Mouse (Mus musculus) adrenal gland, adult 8-10 months (tissue): ENCODE results near the gene Gp6. TPM values are rescaled to one million over a fixed set of nuclear protein-coding genes. Genes with fewer than 3 reads are reported as not detected.
A peak's percentile ranks its signal among the peaks of the same experiment; 100 is the strongest.
"Not testable (repeated sequence)": the region's sequence is repeated elsewhere in the genome, so short reads cannot be mapped to it uniquely, and the experiment has no call there.

Source experiments
- DNase-seq: peaks from one replicate; pipeline ENCODE4 v3.0.0; 2022
- microRNA-seq, 2 experiments: library from miRNA; unstranded; fragments of <30 nt; microRNA quantifications; one replicate each; pipeline ENCODE4 v1.2.0; 2022
- total RNA-seq, 4 experiments: library from RNA; stranded (reverse); gene quantifications; 2 replicates each; pipeline ENCODE4 v1.2.4; 2022

Gp6 gene
- total RNA-seq: under 1 TPM in 3 of 4 experiments, not detected in 1; 0.08 to 0.17 (median 0.09) TPM

DNA sequence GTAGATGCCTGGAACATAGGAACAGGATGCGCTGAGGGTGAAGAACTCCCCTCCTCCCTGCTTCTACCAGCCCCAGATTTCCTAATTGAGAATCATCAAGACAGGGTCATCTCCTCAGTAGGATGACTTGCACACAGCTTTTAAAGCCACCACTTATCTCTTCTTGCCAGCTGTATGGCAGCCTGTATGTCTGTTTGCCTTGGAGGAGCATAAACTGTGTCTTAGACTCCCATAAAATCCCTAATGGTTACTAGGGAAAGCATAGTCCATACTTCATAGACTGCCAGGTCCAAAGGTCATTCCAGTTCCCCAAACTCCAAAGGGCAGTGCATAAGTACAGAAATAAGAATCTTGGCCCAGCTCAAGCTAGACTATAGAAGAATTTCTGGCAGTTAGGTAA lies at the start of gene Gp6:
Gp6 (minus strand) TSS at position 15 of the 400 bp plus-strand sequence.
- DNase-seq: no peak

DNA sequence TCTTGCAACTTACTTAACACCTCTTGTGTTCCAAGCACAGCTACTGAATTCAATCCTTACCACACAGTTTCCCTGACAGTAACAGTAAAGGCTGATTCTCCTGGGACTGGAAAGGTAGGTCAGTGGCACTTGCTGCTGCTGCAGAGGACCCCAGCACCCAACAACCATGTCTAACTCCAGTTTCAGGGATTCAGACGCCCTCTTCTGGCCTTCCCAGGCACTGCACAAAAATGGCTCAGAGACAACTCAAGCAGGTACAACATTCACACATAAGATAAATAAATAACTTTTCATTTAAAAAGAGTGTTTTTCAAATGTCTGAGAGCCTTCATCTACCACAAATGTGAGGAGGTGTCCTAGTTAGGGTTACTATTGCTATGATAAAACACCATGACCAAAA lies 49.6 kb upstream of the Gp6 start:
- DNase-seq: no peak

DNA sequence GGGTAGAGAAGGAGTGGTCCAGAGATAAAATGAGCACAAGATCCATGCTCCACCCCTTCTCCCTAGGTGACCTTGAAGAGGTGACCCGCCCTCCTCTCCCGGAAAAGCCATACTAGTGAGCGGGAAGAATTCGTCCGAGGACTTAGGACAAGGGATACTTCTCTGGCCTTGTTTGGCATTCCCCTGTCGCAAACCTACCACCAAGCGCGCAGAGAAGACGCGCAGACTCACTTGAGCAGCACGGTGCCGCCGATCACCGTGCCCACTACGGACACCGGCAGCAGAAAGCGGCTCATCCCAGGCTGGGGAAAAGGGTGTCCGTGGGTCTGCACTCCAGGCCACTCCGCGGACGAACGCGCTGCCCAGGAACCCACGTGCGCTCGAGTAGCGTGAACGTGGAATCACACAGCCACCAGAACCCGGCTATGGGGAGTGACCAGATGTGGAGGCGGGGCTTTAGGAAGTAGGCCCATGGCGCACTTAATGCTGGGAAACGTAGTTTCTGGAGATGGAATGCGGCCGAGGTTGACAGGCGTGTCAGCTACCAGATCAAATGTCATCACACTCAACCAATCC lies 47.8 kb upstream of the Gp6 start, which contains the start of gene Rdh13:
Rdh13 (minus strand) TSS at position 434 of the 576 bp plus-strand sequence.
- DNase-seq: peak; percentile 88

DNA sequence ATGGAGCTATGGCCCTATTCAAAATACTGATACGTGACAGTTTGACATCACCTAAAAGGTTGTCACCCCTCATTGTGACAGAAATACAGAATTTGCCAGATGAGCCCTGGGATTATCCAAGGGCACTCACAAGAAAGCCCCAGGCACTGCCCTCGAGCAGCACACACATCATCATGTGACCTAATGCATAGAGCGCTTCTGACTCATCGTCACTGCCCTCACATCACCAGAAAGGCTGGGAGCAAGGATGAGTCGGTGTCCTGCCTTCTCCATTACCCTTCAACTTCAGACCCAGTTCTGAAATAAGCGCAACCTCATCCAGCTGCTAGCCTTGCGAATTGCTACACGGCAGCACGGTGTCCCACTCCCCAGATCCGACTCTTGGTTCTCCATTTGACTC lies 43.0 kb upstream of the Gp6 start:
- DNase-seq: no peak

DNA sequence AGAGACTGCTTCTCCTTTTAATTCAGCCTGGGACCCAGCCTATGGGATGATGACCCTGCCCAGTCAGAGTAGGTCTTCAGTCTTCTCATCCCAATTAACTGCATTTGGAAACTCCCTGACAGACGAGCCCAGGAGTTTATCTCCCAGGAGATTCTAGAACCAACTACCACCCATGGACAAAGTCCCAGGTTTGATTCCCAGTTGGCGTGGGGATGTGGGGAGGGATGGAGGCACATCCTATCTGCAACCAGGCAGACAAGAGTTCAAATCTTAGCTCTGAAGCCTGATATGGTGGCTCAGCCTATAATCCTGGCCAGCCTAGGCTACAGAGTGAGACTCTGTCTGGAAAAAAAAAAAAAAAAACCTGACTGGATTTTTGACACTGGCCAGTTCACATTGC lies 40.2 kb upstream of the Gp6 start:
- no peak for DNase-seq

DNA sequence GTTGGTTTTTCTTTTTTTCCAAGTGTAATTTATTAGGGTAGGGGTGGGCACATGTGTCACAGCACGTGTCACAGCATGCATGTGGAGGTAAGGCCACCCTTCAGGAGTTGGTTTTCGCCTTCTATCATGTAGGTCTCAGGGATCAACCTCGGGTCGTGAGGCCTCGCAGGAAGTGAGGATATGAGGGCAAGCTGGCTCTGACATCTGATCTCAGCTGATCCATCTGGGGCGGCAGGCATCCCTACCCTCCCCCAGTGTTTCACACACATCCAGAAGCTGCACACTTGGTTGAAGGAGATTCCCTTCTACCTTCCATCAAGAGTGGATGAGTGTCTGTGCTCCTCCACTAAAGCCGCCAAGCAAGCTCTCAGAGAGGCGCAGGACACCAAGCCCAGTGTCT lies 34.5 kb upstream of the Gp6 start:
- no peak for DNase-seq

DNA sequence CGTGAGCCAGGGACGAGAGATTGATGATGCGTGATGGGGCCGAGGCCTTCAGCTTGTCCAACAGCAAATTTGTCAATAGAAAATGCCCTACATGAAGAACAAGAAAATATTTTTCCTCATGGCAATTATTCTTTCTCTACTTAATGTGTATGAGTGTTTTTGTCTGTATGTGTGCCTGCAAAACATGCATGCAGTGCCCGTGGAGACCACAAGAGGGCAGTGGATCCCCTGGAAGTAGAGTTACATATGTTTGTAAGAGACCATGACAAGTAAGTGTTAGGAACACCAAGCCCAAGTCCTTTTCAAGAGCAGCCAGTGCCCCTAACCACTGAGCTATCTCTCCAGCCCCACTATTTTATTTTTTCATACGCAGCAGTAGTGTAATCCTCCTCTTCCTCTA lies 34.0 kb upstream of the Gp6 start:
- peak; percentile 45 for DNase-seq

DNA sequence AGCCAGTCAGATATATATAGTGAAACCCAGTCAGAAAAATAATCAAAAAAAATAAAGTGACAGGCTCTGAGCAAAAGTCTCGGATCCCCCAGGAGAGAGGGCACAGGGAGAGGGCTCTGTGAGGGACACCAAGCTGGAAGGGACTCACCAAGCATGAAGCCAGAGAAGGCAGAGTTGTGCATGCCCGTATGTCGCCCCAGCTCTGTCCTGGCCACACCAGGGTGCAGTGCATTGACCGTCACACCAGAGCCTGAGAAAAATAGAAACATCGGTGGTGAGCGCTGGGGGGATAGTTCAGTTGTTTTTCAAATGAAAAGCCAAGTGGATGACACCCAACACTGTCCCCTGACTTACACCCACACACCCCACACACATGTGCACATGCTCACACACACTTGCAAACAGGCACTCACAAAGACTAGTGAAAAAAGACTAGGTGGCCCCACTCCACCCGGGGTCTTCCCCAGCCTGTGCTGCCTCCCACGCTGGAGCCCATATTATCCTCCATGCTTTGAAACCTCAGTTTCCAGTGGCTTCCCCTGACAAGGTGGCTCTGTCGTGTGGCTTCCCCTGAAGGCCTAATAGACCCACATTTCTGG lies 32.8 kb upstream of the Gp6 start:
- no peak for DNase-seq

DNA sequence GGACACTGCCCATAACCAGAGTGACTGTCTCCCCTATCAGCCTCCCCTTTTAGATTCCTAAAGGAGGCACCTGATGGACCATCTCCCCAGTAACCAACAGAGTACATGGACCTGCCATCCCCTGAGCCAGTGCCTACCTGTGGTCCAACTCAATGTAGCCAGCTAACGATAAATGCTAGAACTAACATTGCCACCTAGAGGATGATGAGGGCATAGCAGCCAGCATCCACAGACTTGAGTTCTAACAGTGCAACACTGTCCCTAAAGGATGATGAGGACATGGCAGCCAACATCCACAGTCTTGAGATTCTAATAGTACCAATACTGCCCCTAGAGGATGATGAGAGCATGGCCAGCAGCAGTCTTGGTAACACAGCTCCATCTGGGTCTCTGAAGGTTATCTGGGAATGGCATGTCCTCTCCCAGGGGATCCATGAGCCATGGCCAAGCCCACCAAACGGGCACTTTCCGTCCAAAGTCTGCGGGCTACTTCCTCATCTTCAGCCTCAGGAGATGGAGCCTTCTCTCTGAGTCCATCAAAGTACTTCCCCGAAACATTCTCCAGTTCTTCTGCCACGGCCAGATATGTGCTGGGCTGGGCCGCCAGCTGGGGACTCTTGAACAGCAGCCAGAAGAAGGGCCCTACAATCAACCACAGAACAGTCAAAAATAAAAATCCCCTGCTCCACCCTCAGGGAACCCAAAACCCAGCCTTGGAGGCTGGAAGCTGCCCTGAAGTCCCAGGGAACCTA lies 29.8 kb upstream of the Gp6 start:
- peak; percentile 81 for DNase-seq

DNA sequence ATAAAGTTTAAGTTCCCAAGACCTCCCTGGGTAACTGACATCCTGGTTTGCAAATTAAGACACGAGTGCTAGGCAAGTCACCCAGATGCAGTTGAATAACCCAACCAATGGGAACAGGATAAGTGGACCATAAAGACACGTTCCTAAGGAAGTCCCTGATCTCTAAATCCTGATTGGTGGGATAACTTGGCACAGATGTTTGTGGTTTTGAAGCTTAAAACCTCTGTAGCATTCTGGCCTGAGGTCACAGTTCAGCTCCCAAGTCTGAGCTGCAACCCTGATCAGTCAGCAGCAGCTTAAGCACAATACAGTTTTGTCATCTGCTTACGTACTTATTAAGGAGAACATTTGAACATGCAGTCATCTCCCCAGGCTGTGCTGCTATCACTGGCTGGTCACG lies 22.7 kb upstream of the Gp6 start:
- DNase-seq: no peak

DNA sequence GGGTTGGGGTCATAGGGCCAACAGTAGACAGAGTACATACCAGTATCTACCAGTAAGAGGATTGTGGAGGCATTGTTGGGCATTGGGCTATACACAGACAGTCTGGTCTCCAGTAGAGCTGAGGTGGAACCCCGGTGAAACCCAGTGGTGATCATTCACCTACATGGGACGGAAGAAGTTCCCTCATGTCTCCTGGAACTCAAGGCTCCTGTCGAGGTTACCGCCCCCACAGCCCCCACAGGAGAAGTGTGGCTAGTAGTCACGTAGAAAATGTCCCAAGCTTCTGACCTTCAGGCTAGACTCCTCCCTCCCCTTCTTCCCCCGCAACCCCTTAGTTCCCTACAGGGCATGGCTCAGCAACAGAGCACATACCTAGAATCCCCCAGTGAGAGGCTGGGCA lies 22.1 kb upstream of the Gp6 start:
- no peak for DNase-seq

DNA sequence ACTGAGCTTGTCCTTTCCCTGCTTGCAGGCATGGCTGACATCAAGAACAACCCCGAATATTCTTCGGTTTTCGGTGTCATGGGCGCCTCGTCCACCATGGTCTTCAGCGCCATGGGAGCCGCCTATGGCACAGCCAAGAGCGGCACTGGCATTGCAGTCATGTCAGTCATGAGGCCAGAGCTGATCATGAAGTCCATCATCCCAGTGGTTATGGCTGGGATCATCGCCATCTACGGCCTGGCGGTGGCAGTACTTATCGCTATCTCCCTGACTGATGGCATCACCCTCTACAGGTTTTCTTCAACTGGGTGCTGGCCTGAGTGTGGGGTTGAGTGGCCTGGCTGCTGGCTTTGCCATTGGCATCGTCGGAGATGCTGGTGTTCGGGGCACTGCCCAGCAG lies 14.9 kb upstream of the Gp6 start:
- not testable (repeated sequence) for DNase-seq

DNA sequence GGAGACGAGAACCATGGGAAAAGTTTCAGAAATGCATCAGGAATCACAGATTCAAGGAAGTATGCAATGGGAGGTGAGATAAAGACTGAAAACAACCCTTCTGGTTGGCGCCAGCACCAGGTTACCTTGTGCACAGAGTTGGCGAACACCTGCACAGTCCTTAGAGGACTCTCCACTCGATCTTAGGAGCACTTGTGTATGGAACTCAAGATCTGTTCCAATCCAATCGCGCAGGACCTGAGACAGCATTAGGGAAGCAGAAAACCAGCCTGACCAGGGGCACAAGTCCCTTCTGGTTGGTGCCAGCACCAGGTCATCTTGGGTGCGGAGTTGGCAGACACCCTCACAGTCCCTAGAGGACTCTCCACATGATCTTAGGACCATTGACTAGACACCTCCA lies 24.0 kb downstream of the Gp6 start:
- DNase-seq: no peak

DNA sequence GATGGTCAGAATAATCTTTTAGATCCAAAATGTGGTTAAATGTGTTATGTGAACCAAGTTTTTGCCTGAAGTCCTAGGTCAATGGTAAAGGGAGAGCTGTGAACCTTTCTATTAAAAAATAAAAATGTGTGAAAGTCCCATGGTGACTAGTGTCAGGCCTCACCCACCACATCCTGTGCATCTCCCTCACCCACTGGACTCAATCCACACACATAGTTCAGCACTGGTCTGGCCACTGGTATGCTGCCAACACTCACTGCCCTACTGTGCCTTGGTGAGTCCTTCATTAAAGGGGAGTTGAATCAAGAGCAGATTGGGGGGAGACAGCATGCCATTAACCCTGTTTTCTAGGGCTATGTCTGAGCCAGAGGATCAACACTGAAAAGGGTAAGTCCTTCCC lies 60.0 kb downstream of the Gp6 start, which contains the start of gene Ncr1:
Ncr1 (plus strand) TSS at position 216 of the 400 bp plus-strand sequence.
- DNase-seq: no peak

DNA sequence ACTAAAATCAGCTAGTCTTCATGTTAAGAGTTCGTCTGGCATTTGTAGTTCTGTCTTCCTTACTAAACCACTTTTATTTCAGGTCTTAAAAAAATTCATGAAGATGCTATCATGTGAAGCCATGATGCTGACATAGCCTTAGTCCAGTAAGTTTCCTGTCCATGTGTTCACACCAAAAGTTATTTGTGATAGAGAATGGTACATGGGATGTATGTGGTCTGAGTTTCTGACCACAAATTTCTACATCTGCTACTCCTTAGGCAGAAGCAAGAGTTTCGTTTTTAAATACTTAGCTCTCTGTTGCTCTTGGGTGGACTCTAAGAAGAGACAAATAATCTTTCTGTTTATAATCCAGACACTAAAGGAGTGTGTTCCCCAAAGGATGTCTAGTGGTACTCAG lies 74.2 kb downstream of the Gp6 start:
- no peak for DNase-seq

Small RNA genes within 50 kb of the gene (microRNA-seq; reads per million reads assigned to microRNA genes)
- gene Gm24605: 0 reads per million in 2 experiments
- gene Gm24752: 0 reads per million in 2 experiments
- gene Gm25349: 0 reads per million in 2 experiments

Other genes starting within 250 kb of the Gp6 start
- gene Leng9, start 247.4 kb downstream of the Gp6 start, total RNA-seq: 10 to 100 TPM in 3 of 4 experiments, 1 to 10 TPM in 1; 9.7 to 13.0 (median 11.5) TPM
- gene Cdc42ep5, start 232.9 kb downstream of the Gp6 start, total RNA-seq: 10 to 100 TPM; 26.9 to 41.0 (median 37.1) TPM
- gene Lilra5, start 160.0 kb downstream of the Gp6 start, total RNA-seq: 1 to 10 TPM; 2.9 to 6.9 (median 4.2) TPM
- gene Ncr1, start 60.0 kb downstream of the Gp6 start, total RNA-seq: under 1 TPM; 0.25 to 0.44 (median 0.33) TPM
- 10 to 100 TPM; 16.7 to 21.4 (median 18.1) TPM for gene Rdh13, start 47.9 kb upstream of the Gp6 start, total RNA-seq
- 1 to 10 TPM; 2.0 to 6.7 (median 3.9) TPM for gene Eps8l1, start 62.9 kb upstream of the Gp6 start, total RNA-seq
- gene Ppp1r12c, start 103.9 kb upstream of the Gp6 start, total RNA-seq: 100 to 1,000 TPM in 3 of 4 experiments, 10 to 100 TPM in 1; 76.7 to 152 (median 113) TPM
- 1 to 10 TPM in 2 of 4 experiments, under 1 TPM in 2; 0.46 to 1.5 (median 1.1) TPM for gene Tnnt1, start 118.6 kb upstream of the Gp6 start, total RNA-seq
- 1 to 10 TPM; 1.3 to 3.1 (median 2.5) TPM for gene Tnni3, start 126.5 kb upstream of the Gp6 start, total RNA-seq
- gene Dnaaf3, start 134.7 kb upstream of the Gp6 start, total RNA-seq: 1 to 10 TPM in 2 of 4 experiments, under 1 TPM in 2; 0.64 to 1.2 (median 1.0) TPM
- 10 to 100 TPM in 1 of 4 experiments, 1 to 10 TPM in 3; 5.7 to 10.0 (median 8.6) TPM for gene Syt5, start 149.8 kb upstream of the Gp6 start, total RNA-seq
- not detected for gene Ptprh, start 206.3 kb upstream of the Gp6 start, total RNA-seq
- 10 to 100 TPM in 2 of 4 experiments, 1 to 10 TPM in 2; 6.6 to 14.2 (median 9.5) TPM for gene Tmem86b, start 233.7 kb upstream of the Gp6 start, total RNA-seq